Mouse (Mus musculus) midbrain, embryonic 10.5 days (tissue): ENCODE data around the gene Ino80. TPM values are rescaled to one million over a fixed set of nuclear protein-coding genes. Genes with fewer than 3 reads are reported as not detected.

ENCODE experiments used
- DNase-seq: peaks from one replicate; pipeline ENCODE4 v3.0.0-alpha.2; 2017; ENCODE audit warnings: low spot score
- H3K27ac ChIP-seq: fragments of 300-500 bp; sonication (generic); replicated peaks from 2 replicates; pipeline ENCODE4 v1.5.1; 2016; ENCODE audit warnings: mild to moderate bottlenecking
- H3K27me3 ChIP-seq: fragments of 300-500 bp; sonication (generic); 2 replicates; pipeline ENCODE4 v1.6.1; 2016; ENCODE audit warnings: low read depth, mild to moderate bottlenecking; ENCODE audit not compliant: poor library complexity, severe bottlenecking
- H3K36me3 ChIP-seq: fragments of 300-500 bp; sonication (generic); 2 replicates; pipeline ENCODE4 v1.6.1; 2016; ENCODE audit warnings: mild to moderate bottlenecking, moderate library complexity
- H3K4me1 ChIP-seq: fragments of 300-500 bp; sonication (generic); 2 replicates; pipeline ENCODE4 v1.6.1; 2016
- H3K4me3 ChIP-seq: fragments of 300-500 bp; sonication (generic); 2 replicates; pipeline ENCODE4 v1.5.1; 2016; ENCODE audit warnings: mild to moderate bottlenecking, moderate library complexity
- H3K9me3 ChIP-seq: fragments of 300-500 bp; sonication (generic); replicated peaks from 2 replicates; pipeline ENCODE4 v1.6.1; 2016; ENCODE audit warnings: mild to moderate bottlenecking
- WGBS: fragments of 180-500 bp; shearing (Covaris S2); methylation state at CpG from one replicate; pipeline ENCODE4 v1.1.7; 2016; 5-methylcytosine and 5-hydroxymethylcytosine counted together
- polyA plus RNA-seq: library from polyadenylated mRNA; unstranded; fragments of >200 nt; fragmentation: Nextera tagmentation; extraction: Ambion mirVana; gene quantifications from 2 replicates; pipeline ENCODE4 v1.2.1, GENCODE M21; 2016

The Ino80 gene
- polyA plus RNA-seq, 1 experiment from 2014 or later: 3.3 TPM

DNA sequence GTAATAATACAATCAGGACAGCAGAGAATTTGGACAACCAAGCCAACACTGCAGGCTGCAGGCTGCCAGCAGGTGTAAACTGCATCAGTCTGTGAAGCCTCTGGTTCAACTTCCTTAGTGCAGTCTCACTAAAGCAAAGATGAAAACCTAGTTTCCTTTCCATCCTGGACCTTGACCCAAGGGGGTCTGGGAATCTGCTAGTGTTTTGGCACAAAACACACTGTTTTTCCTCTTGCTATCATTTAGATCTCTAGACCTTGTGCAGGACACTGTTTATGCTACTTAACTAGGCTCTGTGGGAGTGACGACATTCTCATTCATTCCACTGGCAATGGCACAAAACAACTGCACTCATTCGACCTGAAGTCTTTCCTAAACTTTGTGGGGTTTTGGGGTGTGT is 65.8 kb downstream of the Ino80 start:
- H3K4me3 ChIP-seq: no peak overlapping the region
- no peaks in the 10 kb centered on the region for H3K27me3 ChIP-seq
- DNase-seq: no peak
- no peaks in the 10 kb centered on the region for H3K4me1 ChIP-seq
- WGBS: 83% methylated on average over 2 of the region's 2 CpGs
- H3K9me3 ChIP-seq: no peaks in the 10 kb centered on the region
- peaks cover 99% of the 10 kb centered on the region for H3K36me3 ChIP-seq
- no peak overlapping the region for H3K27ac ChIP-seq

DNA sequence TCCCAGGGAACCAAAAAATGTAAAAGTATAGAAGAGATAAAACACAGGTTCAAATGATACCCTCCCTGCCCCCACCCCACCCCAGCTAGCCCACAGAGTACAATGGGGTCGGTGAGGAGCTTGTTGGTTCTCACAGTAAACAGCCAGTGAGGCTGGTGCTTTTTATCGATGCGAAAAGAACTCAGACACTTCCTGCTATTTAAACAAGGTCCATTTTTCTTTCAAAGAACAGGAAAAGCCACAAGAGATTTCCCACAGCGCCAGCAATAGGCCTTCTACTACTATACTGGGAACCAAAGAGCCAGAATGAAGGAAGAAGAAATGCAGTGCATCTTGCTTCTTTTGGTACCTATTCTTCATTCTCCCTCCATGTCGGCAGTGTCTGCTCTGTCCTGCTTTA is 66.5 kb downstream of the Ino80 start:
- WGBS: 90% methylated on average over 5 of the region's 5 CpGs
- Histone ChIP-seq H3K4me1 (no peaks in the 10 kb centered on the region), H3K9me3 (no peaks in the 10 kb centered on the region), H3K36me3 (peaks cover 99% of the 10 kb centered on the region), H3K4me3 (no peak overlapping the region), H3K27me3 (no peaks in the 10 kb centered on the region), H3K27ac (no peak overlapping the region)
- no peak for DNase-seq

DNA sequence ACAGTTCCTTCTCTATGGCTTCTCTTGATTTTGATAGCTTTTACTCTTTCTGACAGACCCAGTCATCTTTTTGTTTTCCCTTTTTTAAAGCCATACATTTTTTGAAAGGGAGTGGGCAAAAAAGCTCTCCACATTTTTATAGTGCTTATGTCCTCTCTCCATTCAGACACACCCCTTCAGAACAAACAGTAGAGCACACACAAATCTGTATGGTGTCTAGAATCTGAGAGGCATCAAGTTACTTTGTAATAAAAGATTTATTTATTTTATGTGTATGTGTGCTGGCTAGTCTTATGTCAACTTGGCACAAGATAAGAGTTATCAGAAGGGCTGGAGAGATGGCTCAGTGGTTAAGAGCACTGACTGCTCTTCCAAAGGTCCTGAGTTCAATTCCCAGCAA is 68.8 kb downstream of the Ino80 start:
- Histone ChIP-seq H3K36me3 (peaks cover 97% of the 10 kb centered on the region), H3K27me3 (no peaks in the 10 kb centered on the region), H3K27ac (no peak overlapping the region), H3K9me3 (no peaks in the 10 kb centered on the region), H3K4me1 (no peaks in the 10 kb centered on the region), H3K4me3 (no peak overlapping the region)
- DNase-seq: no peak

- H3K27ac ChIP-seq: no peak overlapping the region
- no peaks in the 10 kb centered on the region for H3K4me1 ChIP-seq
- no peak for DNase-seq
- no peaks in the 10 kb centered on the region for H3K27me3 ChIP-seq
- no peak overlapping the region for H3K4me3 ChIP-seq
- H3K36me3 ChIP-seq: peaks cover 96% of the 10 kb centered on the region
- no peaks in the 10 kb centered on the region for H3K9me3 ChIP-seq
- WGBS: 89% methylated on average over 8 of the region's 8 CpGs
These were observed 69.2 kb downstream of the Ino80 start for GRCm38 (mm10) chr2:119408278-119408677.

GRCm38 (mm10) chr2:119399313-119399712 is 78.2 kb downstream of the Ino80 start:
- no peak overlapping the region for H3K27ac ChIP-seq

GRCm38 (mm10) chr2:119398665-119399064 is 78.8 kb downstream of the Ino80 start:
- Histone ChIP-seq H3K9me3 (no peaks in the 10 kb centered on the region), H3K4me3 (no peak overlapping the region), H3K4me1 (no peaks in the 10 kb centered on the region), H3K36me3 (peaks cover 72% of the 10 kb centered on the region), H3K27ac (no peak overlapping the region), H3K27me3 (no peaks in the 10 kb centered on the region)
- no peak for DNase-seq
- WGBS: 90% methylated on average over 1 of the region's 1 CpGs

More at GRCm38 (mm10) chr2:119399313-119399712, 78.2 kb downstream of the Ino80 start:
- Histone ChIP-seq H3K9me3 (no peaks in the 10 kb centered on the region), H3K4me3 (no peak overlapping the region), H3K27me3 (no peaks in the 10 kb centered on the region), H3K36me3 (peaks cover 72% of the 10 kb centered on the region), H3K4me1 (no peaks in the 10 kb centered on the region)
- no peak for DNase-seq

- DNase-seq: no peak
- Histone ChIP-seq H3K36me3 (peaks cover 73% of the 10 kb centered on the region), H3K9me3 (no peaks in the 10 kb centered on the region), H3K27ac (no peak overlapping the region), H3K4me1 (no peaks in the 10 kb centered on the region), H3K27me3 (no peaks in the 10 kb centered on the region), H3K4me3 (no peak overlapping the region)
- 93% methylated on average over 5 of the region's 5 CpGs for WGBS
These were observed 79.2 kb downstream of the Ino80 start for GRCm38 (mm10) chr2:119398252-119398651.

DNA sequence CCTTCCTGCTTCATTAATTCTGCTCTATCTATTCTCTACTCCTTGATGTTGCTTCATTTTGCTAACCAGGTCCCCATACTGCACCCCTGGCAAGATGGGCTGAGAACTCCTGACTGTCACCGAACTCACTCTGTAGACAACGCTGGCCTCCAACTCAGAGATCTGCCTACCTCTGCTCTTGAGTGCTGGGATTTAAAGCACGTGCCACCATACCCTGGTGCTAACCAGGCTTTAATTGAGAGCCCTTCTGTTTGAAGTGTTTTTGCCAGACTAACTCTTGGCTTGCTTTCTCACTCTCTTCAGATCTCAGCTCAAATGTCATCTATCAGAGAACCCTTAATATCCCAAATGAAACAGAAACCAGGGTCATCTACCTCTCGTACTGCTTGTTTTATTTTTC is 87.5 kb downstream of the Ino80 start:
- peaks cover 80% of the 10 kb centered on the region for H3K36me3 ChIP-seq
- no peak for DNase-seq
- no peaks in the 10 kb centered on the region for H3K27me3 ChIP-seq
- WGBS: 96% methylated on average over 4 of the region's 4 CpGs
- no peaks in the 10 kb centered on the region for H3K9me3 ChIP-seq
- H3K27ac ChIP-seq: no peak overlapping the region
- no peak overlapping the region for H3K4me3 ChIP-seq
- H3K4me1 ChIP-seq: no peaks in the 10 kb centered on the region

DNA sequence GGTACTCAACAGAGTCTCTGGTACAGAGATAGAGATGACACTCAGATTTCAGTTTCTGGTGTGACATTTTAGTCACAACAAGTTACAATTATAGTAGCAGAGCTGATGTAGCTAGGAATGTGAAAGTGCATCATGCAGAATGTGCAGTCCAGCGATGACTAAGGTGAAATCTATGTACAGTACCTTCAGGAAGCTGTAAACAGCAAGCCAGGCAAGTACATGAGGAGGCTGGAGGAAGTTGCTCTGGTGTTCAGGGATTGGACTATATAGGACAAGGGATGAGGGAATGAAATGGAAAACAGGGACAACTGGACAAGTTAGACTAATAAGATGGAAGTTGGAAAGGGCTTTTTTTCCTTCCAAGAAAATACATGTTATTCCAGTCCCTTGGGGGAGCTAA is 89.2 kb downstream of the Ino80 start:
- H3K27me3 ChIP-seq: no peaks in the 10 kb centered on the region
- DNase-seq: no peak
- H3K4me3 ChIP-seq: no peak overlapping the region
- H3K36me3 ChIP-seq: peaks cover 68% of the 10 kb centered on the region
- H3K27ac ChIP-seq: no peak overlapping the region
- no peaks in the 10 kb centered on the region for H3K9me3 ChIP-seq
- WGBS: 95% methylated on average over 1 of the region's 1 CpGs
- H3K4me1 ChIP-seq: no peaks in the 10 kb centered on the region

GRCm38 (mm10) chr2:119379455-119379854 is 98.0 kb downstream of the Ino80 start:
- no peak for DNase-seq
- Histone ChIP-seq H3K36me3 (peaks cover 93% of the 10 kb centered on the region), H3K9me3 (no peaks in the 10 kb centered on the region), H3K4me3 (no peak overlapping the region), H3K27ac (no peak overlapping the region), H3K4me1 (no peaks in the 10 kb centered on the region), H3K27me3 (no peaks in the 10 kb centered on the region)
- 92% methylated on average over 3 of the region's 3 CpGs for WGBS

GRCm38 (mm10) chr2:119377826-119378225 is 99.7 kb downstream of the Ino80 start:
- Histone ChIP-seq H3K9me3 (no peaks in the 10 kb centered on the region), H3K27ac (no peak overlapping the region), H3K4me3 (no peak overlapping the region), H3K27me3 (no peaks in the 10 kb centered on the region), H3K36me3 (peaks cover 99% of the 10 kb centered on the region), H3K4me1 (no peaks in the 10 kb centered on the region)
- 90% methylated on average over 3 of the region's 3 CpGs for WGBS
- no peak for DNase-seq

DNA sequence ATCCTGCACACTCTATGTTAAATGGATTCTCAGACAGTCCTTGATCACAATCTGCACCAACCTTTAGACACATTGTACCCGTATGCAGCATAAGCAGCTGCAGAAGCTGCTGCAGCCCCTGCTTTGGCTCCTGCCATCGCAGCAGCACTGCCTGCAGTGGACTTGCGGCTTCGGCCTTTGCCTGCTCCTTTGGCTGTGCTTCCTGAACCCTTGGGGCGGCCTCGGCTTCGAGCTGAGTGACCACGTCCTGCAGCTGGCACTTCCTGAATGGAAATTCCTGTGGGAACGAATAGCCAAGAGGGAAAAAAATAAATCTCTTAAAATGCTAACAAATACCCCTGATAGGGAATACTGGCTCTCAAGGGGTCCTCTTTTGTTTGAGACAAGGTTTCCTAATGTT is 100.2 kb downstream of the Ino80 start:
- WGBS: 84% methylated on average over 9 of the region's 9 CpGs
- DNase-seq: no peak
- peaks cover 99% of the 10 kb centered on the region for H3K36me3 ChIP-seq
- H3K9me3 ChIP-seq: no peaks in the 10 kb centered on the region
- H3K27ac ChIP-seq: no peak overlapping the region
- no peaks in the 10 kb centered on the region for H3K27me3 ChIP-seq
- no peaks in the 10 kb centered on the region for H3K4me1 ChIP-seq
- no peak overlapping the region for H3K4me3 ChIP-seq

- no peaks in the 10 kb centered on the region for H3K9me3 ChIP-seq
- no peaks in the 10 kb centered on the region for H3K27me3 ChIP-seq
- DNase-seq: no peak
- no peak overlapping the region for H3K27ac ChIP-seq
- no peaks in the 10 kb centered on the region for H3K4me1 ChIP-seq
- 96% methylated on average over 10 of the region's 10 CpGs for WGBS
- no peak overlapping the region for H3K4me3 ChIP-seq
- H3K36me3 ChIP-seq: peaks cover 74% of the 10 kb centered on the region
These were observed 107.4 kb downstream of the Ino80 start for GRCm38 (mm10) chr2:119370116-119370515.

DNA sequence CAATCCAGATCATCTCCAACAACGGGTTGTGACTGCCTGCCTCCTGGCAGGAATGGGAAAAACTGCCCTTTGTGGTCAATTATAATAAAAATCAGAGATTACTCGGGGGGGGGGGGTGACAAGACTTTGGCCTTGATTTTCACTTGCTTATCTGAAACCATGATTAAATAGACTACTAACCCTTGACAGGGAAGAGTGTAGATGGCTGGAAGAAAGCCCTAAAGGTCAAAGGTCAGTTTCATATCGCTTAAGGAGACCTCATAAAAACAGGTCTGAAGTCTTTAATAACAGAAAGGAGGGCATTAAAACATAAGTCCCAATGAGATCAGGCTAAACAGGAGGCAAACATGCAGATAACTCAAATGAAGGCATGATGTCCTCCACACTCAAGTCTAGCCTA is 110.1 kb downstream of the Ino80 start:
- DNase-seq: no peak
- H3K4me1 ChIP-seq: no peaks in the 10 kb centered on the region
- no peaks in the 10 kb centered on the region for H3K27me3 ChIP-seq

More for the DNA sequence above, 110.1 kb downstream of the Ino80 start:
- H3K27ac ChIP-seq: no peak overlapping the region
- peaks cover 46% of the 10 kb centered on the region for H3K36me3 ChIP-seq
- H3K4me3 ChIP-seq: no peak overlapping the region
- no peaks in the 10 kb centered on the region for H3K9me3 ChIP-seq
- 85% methylated on average over 3 of the region's 3 CpGs for WGBS
